Mouse (Mus musculus): ENCODE measurements around the gene Tcte2.

The Tcte2 gene

GRCm38 (mm10) chr17:13744824-13745223 lies 16.8 kb downstream of the Tcte2 start:
- peak; percentile 48 for DNase-seq

DNA sequence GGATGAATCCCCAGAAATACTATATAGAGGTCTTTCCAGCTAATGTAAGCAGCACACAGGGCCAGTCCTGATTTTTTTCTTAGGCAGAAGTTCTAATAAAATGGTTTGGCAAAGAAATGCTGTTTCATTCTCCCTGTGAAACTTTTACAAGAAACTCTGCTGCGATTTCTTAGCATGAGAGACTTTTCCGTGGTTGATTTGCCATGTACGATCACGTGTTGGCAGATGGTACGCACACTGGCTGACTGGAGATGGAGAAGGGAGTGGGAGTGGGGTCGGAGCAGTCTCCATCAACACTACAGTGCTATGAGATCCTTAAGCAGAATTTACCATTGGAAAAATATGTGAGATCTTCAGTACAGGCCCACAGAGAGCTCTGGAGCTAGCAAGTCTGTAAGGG lies 17.4 kb downstream of the Tcte2 start:
- no peak for DNase-seq

DNA sequence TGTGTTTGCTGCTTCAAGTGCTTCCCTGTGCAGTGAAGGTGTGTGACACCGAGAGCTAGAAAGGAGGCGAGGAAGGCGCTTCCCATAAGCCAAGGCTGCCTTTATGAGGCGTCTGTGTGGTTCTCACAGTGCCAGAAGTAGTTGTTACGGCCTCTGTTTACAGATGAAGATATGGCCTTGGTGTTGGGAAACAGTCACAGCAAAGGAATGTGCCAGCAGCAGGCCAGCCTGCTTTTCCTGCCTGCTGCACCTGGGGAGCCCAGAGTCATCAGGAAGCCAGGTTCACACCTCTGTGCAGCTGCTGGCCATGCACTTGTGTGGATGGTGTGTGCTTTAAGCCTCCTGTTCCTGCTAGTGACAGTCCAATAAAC lies 17.9 kb downstream of the Tcte2 start:
- no peak for DNase-seq

DNA sequence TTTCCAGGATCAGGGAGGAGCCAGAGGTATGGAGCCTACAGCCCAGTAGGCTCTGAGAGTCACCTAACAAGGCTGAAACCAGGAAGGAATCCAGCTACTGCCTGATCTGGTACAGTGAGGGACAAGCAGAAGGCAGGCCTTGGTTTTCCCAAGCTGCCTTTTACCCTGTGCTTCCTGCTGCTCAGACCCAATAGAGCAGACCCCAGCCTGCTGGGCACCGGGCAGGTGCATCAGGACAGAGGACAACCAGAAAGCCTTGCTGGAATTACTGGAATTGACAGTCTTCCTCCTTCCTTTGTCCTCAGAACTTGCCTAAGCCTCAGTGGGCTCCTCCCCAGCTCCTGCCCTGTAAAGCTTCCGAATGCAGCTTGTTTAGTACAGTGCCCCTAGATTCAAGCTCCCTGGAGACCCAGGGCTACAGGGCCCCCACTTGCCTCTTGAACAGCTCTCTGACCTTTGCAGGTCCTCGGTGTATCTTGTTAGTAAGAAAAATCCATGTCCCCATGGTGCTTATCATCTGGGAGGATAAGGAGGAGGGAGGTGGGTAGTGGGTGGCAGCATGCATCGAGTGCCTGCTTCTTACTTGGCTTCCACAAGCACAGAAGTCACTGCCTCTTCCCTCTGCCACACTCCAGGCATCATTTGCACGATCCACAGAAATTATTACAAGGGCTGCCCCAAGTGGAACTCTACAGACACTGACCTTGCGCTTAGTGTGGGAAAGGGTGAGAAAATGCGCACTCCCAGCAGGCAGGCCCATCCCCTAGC lies 18.5 kb downstream of the Tcte2 start:
- no peak for DNase-seq

DNA sequence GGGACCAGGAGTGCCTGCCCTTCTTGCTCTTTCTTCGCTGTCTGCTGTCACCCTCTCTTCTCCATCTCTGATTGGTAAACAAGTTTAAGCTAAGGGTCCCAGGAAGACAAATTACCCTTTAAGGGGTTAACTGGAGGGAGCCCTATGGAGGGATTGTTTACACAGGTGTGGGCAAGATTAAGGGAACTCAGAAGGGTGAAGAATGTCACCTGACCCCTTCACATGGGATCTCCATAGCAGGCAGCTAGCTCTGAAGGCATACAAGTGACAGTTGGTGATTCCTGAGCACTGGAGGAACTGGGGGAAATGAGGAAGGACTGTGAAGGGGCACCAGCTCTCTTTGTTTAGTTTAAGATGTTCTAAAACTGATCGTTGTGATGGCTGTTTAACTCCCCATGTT lies 19.3 kb downstream of the Tcte2 start:
- no peak for DNase-seq

GRCm38 (mm10) chr17:13741611-13742010 lies 20.0 kb downstream of the Tcte2 start:
- no peak for DNase-seq

- no peak for DNase-seq
Observed at GRCm38 (mm10) chr17:13740796-13741195, 20.8 kb downstream of the Tcte2 start.

DNA sequence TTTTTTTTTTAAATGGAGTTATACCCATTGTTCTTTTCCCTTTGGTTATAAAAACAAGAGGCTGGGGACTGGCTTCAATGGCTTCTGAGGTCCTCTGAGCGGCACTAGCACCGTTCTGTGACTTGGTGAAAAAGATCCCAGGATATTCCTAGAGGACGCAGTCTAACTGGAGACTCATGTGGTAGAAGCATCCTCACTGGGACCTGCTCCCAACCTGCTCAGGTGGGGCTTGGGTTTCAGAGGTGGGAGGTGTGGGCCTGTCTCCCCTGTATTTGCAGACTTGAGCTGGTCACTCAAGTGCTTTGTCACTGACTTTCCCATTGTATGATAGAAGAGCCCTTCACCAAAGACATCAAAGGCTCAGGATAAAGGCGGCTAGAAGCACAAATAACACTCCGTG lies 21.6 kb downstream of the Tcte2 start:
- DNase-seq, result no peak

DNA sequence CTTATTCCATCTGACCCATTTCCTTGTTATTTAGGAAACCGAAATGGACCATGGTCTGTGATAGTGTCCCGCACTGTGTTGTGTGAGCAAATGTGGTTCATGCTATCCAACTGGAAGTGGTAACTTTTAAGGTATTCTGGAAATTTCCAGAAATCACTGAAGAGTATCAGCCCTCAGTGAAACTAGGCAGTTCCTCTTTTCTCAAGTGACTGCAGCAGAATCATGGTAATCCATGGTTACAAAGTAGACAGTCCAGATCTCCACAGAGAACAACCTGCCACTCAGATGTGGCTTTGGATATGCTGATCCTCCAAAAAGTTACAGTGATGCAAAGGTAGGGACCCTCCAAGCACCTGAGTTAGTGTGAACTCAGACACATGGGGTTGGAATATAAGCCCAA lies 22.7 kb downstream of the Tcte2 start:
- DNase-seq, result no peak

- no peak for DNase-seq
Observed at GRCm38 (mm10) chr17:13738121-13738776, 23.4 kb downstream of the Tcte2 start.

- DNase-seq, result no peak
Observed at GRCm38 (mm10) chr17:13737336-13737735, 24.3 kb downstream of the Tcte2 start.

DNA sequence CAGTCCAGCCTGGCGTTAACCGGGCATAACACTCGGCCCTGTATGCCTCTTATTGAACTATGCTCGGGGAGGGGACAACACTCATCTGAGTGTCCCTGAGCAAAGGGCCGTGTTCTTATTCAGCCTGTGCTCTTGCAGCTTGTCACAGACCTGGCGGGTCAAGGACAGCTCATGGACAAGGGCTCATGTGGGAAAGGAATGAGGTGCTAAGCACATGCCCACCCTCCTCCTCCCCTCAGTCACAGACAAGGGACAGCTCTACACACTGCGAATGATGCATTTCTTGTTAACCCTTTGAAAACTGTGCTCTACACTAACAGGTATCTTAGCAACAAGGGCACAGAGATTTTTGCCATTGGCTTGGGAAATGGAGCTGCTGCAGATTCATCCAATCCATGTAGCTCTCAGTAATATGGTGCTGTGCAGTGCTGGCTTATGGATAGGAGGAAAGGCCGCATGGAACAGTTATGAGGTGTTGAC lies 25.8 kb downstream of the Tcte2 start:
- DNase-seq, result no peak

DNA sequence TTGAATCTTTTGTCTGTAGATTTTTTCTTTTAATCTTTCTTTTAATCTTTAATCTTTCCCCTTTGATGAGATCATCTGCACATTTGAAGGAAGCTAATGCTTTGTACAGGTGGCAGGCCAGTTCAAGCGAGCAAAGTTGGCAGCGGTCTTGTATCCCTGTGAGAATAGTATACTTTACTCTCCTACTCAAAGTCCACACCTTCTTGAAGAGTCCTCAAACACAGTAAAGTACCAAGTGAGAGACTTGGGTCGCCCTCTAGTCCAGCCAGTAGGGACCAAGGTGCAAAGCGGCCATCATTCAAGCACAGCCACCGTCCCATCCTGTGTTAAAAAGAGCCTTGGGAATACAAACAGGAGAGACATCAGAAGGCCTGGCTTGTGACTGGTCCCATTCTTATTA lies 26.6 kb downstream of the Tcte2 start:
- no peak for DNase-seq

DNA sequence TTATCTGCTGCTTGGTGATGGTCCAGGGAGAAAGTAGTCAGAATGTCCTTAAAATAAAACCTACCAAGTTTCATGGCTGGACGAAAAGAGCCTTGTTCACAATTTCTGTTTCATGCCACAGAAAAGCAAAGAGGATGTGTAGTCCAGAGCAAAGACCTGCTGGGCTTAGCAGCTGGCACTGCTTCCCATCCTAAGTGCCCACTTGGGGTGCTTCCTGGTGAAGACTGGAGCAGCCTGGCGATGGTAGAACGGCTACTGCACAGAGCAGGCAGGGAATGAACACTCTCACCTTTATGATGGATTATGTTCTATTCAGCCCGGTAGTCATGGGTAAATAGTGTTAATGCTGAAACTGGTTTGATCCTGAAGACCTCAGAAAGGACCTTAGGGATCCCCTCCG lies 27.7 kb downstream of the Tcte2 start:
- no peak for DNase-seq

GRCm38 (mm10) chr17:13732685-13733084 lies 28.9 kb downstream of the Tcte2 start:
- no peak for DNase-seq

DNA sequence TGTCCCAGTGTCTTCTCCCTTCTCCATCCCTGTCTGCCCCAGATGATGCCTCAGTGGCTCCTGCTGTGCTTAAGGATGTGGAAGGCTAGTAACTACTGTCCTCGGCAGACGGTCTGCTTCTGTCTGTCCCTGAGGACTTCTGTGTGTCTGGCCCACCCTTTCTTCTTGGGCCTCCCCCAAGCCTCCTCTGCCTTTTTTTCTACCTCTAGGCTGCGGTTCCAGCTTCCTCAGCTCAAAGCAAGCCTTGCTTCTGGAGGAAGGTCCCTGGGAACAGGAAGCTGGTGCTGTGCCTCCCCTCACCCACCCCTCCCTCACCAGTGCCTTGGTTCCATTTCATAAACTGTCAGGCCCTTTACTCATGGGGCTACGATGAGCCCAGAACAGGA lies 29.9 kb downstream of the Tcte2 start:
- DNase-seq, result no peak

DNA sequence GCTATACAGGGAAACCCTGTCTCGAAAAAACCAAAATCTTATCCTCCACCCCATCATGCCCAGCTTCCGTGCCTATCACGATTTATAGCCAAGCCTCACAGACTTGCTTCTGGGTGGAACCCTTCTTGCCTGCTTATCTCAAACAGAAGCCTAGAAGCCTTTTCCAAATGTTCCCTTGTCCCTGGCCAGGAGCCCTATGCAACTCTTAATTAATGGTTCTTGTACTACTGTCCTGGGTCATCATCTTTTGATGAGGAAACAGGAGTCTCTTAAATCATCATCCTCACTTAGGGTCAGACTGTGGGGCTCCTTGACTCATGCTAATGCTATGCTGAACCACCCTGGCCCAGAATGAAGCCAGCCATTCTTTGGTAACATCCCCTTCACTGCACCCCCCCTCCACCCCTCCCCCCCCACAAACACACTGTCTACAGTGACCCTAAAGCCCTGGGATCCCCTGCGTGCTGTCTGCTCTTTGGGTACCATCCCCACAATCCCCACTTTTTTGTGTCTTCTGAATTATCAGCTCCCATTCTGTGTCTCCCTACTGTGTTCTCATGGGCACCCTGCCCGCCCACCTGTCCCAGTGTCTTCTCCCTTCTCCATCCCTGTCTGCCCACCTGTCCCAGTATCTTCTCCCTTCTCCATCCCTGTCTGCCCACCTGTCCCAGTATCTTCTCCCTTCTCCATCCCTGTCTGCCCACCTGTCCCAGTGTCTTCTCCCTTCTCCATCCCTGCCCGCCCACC lies 30.5 kb downstream of the Tcte2 start:
- no peak for DNase-seq

- no peak for DNase-seq
Observed at GRCm38 (mm10) chr17:13726832-13727355, 34.7 kb downstream of the Tcte2 start.

DNA sequence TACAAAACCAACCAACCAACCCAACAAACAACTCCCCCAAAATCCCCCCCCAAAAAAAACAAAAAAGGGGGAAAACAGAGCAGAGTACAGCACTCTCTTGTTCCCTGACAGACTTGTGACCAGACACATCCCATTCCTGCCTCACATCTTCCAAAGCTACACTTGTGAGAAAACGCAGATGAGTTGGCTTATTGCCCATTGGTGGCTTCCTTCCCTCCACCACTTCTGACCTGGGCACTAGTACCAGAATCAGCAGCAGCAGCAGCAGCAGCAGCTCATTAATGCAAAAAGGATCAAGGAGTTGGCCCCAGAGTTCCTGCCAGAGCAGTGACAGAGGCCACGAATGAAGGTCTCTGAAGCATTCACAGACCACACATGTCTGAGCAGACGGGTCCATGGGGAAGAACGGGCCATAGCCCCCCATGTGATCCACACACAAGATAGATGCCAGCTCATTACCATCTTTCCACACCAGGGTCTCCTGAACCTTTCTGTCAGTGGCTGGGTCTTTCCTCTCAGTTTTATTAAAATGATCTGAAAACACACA lies 36.5 kb downstream of the Tcte2 start:
- no peak for DNase-seq

DNA sequence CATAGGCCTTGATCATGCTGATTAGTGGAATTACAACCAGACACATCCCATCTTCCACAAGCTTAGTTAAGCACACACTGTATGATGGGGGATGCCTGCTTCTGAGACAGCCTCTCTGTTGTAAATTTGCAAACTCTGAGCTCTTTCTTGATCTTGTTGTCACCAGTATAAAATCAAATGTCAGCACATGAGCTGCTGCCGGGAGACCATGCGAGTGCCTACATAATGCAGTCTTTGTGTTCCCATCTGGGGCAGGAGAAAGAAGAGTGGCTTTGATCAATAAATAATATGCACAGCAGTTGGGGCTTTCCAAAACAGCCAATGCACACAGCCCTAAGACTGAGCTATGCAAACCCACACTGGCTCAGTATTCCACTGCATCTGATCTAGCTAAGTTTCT lies 39.2 kb downstream of the Tcte2 start:
- DNase-seq, result peak; percentile 32

- no peak for DNase-seq
Observed at GRCm38 (mm10) chr17:13721372-13721771, 40.3 kb downstream of the Tcte2 start.

DNA sequence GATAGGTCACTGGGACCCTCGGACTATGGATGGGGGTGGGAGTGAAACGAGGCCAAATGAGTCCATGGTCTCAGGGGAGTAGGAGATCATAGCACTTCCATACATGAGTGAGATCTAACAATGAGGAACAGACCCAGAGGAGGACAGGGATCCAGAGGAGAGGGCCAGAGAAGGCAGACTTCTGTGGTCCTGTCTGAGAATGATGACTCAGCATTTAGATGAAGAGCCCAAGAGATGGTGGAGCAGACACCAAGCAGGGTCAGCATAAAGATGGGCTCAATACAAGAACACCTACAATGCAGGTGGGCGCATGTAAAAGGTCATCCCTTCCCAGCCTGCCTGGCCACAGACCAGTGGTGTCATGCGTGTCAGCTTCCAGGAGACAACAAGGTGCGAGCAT lies 41.4 kb downstream of the Tcte2 start:
- no peak for DNase-seq

- peak; percentile 18 for DNase-seq
Observed at GRCm38 (mm10) chr17:13717428-13717827, 44.2 kb downstream of the Tcte2 start.

Measured in retina, postnatal 1 day (tissue).